In genomic region chr12:82485466-82485865, GRCm38 (mm10) we compare ENCODE assay signal across 22 mouse cellular contexts.
DNase-seq lines count a peak whose midpoint lies in the region; ATAC-seq and TF ChIP-seq lines count a peak whose summit lies in the region.
"Had no signal": no experiment of that assay in that cellular context is flagged by ENCODE, and none has a peak within 500 bp of the region (broad histone marks: within the 10 kb centered on the region; RNA-seq: fewer than 3 reads in every experiment).

No protein-coding gene starts in this region.

- 58% methylated on average over 2 of the region's 2 CpGs for WGBS in midbrain, embryonic 11.5 days
- WGBS in midbrain, postnatal 0 days, result 47% methylated on average over 2 of the region's 2 CpGs

- no peaks in the 10 kb centered on the region for H3K27me3 ChIP-seq in midbrain, embryonic 11.5 days (ENCODE audit: control insufficient read depth, insufficient read depth, low read length)
- no peaks in the 10 kb centered on the region for H3K27me3 ChIP-seq in midbrain, postnatal 0 days (ENCODE audit: insufficient read depth, low read length)
- H3K27me3 ChIP-seq: embryonic facial prominence, embryonic 12.5 days; forebrain, embryonic 15.5 days; heart, embryonic 13.5 days; Patski had no signal

- H3K9ac ChIP-seq in midbrain, embryonic 11.5 days (ENCODE audit: low read length), result no peak overlapping the region
- H3K9ac ChIP-seq in midbrain, postnatal 0 days (replicated peaks; ENCODE audit: low read length, poor library complexity, severe bottlenecking), result no peak overlapping the region
- H3K9ac ChIP-seq: embryonic facial prominence, embryonic 12.5 days; forebrain, embryonic 15.5 days; heart, embryonic 13.5 days; hindbrain, embryonic 14.5 days had no signal

- TF ChIP-seq CTCF in midbrain, postnatal 0 days (IDR thresholded peaks at IDR 0.05), result no peak

- no peaks in the 10 kb centered on the region for H3K36me3 ChIP-seq in midbrain, embryonic 11.5 days (ENCODE audit: control insufficient read depth, insufficient read depth, low read length)
- no peaks in the 10 kb centered on the region for H3K36me3 ChIP-seq in midbrain, postnatal 0 days (ENCODE audit: insufficient read depth, low read length)
- H3K36me3 ChIP-seq: embryonic facial prominence, embryonic 12.5 days; forebrain, embryonic 15.5 days; heart, embryonic 13.5 days had no signal

- no peak overlapping the region for H3K4me3 ChIP-seq in midbrain, embryonic 11.5 days (ENCODE audit: low read depth, low read length)
- H3K4me3 ChIP-seq in midbrain, postnatal 0 days (ENCODE audit: low read depth, low read length), result no peak overlapping the region
- H3K4me3 ChIP-seq: embryonic facial prominence, embryonic 12.5 days; forebrain, embryonic 15.5 days; heart, adult 2 months; heart, embryonic 13.5 days had no signal

- no peak overlapping the region for H3K27ac ChIP-seq in midbrain, embryonic 11.5 days (ENCODE audit: low read depth, low read length)
- H3K27ac ChIP-seq in midbrain, postnatal 0 days (ENCODE audit: low read depth, low read length), result no peak overlapping the region
- H3K27ac ChIP-seq: embryonic facial prominence, embryonic 12.5 days; forebrain, embryonic 15.5 days; heart, adult 2 months; heart, embryonic 13.5 days; hindbrain, embryonic 14.5 days had no signal

- ATAC-seq in midbrain, embryonic 11.5 days (ENCODE audit: low FRiP score), result no peak
- no peak for ATAC-seq in midbrain, postnatal 0 days (ENCODE audit: low FRiP score)
- ATAC-seq: CD4-positive, CD25-positive, alpha-beta regulatory T cell, adult 4 months; forebrain, embryonic 15.5 days; intestine, postnatal 0 days; Patski had no signal

- H3K9me3 ChIP-seq in midbrain, embryonic 11.5 days (ENCODE audit: control insufficient read depth, low read length), result no peaks in the 10 kb centered on the region
- H3K9me3 ChIP-seq in midbrain, postnatal 0 days (ENCODE audit: low read length), result no peaks in the 10 kb centered on the region
- H3K9me3 ChIP-seq: embryonic facial prominence, embryonic 12.5 days; forebrain, embryonic 15.5 days; heart, embryonic 13.5 days had no signal

- peak; percentile 72 for DNase-seq in heart, adult 11 months
- DNase-seq in heart, adult 9 months (ENCODE audit: low spot score in 2 of 2), result no peak
- peak; percentile 47 for DNase-seq in midbrain, embryonic 11.5 days (ENCODE audit: low spot score, missing footprints)
- no peak for DNase-seq in midbrain, postnatal 0 days (ENCODE audit: low spot score)
- DNase-seq in brain, adult 2 months (ENCODE audit: low read depth, low spot score), result peak; percentile 19
- DNase-seq in kidney, postnatal 4 days, result no peak
- DNase-seq in kidney, adult 11 months, result no peak
- DNase-seq: adrenal gland, adult 8-10 months; B cell, adult 2 months; cerebellum, adult 2 months; cerebellum, postnatal 14 days; embryo, embryonic 11 days; heart, adult 2 months; heart, postnatal 4 days; kidney, adult 9 months had no signal

- H3K4me1 ChIP-seq in midbrain, embryonic 11.5 days (ENCODE audit: control insufficient read depth, insufficient read depth, low read length), result no peaks in the 10 kb centered on the region
- no peaks in the 10 kb centered on the region for H3K4me1 ChIP-seq in midbrain, postnatal 0 days (ENCODE audit: insufficient read depth, low read length)
- H3K4me1 ChIP-seq: embryonic facial prominence, embryonic 12.5 days had no signal

- H3K4me2 ChIP-seq in midbrain, embryonic 11.5 days, result no peak overlapping the region
- no peak overlapping the region for H3K4me2 ChIP-seq in midbrain, postnatal 0 days (ENCODE audit: low read depth, low read length, poor library complexity, severe bottlenecking)
- H3K4me2 ChIP-seq: embryonic facial prominence, embryonic 12.5 days; forebrain, embryonic 15.5 days; heart, embryonic 13.5 days; hindbrain, embryonic 14.5 days had no signal

Comparison
In these comparisons a context has a peak if more than half of its experiments do, and no peak if none do; other contexts are left out.
1. DNase-seq: peak in heart, adult 11 months (single experiment), midbrain, embryonic 11.5 days (single experiment) and brain, adult 2 months (single experiment); none in heart, adult 9 months (0 of 2), midbrain, postnatal 0 days (single experiment), kidney, postnatal 4 days (0 of 2) and kidney, adult 11 months (single experiment).